Mouse (Mus musculus): ENCODE data around the gene Clasp1. TPM values are rescaled to one million over a fixed set of nuclear protein-coding genes. Genes with fewer than 3 reads are reported as not detected.

Clasp1 gene
- polyA plus RNA-seq, 1 experiment from 2014 or later: 38.2 TPM

GRCm38 (mm10) chr1:118458279-118458678, 69.4 kb downstream of the Clasp1 start:
- Histone ChIP-seq H3K4me3 (ENCODE audit: low read length) (peak overlapping the region; percentile 55; the same call in 1 of the 2 replicates), H3K4me1 (ENCODE audit: insufficient read depth, low read length) (peaks cover 30% of the 10 kb centered on the region), H3K36me3 (ENCODE audit: insufficient read depth, low read length) (no peaks in the 10 kb centered on the region; the same call in 1 of the 2 replicates), H3K27me3 (ENCODE audit: insufficient read depth, low read length) (no peaks in the 10 kb centered on the region), H3K4me2 (replicated peaks; ENCODE audit: low read depth, low read length) (peak overlapping the region; percentile 56), H3K9me3 (ENCODE audit: low read length) (no peaks in the 10 kb centered on the region), H3K27ac (ENCODE audit: low read length) (peak overlapping the region; percentile 99; the same call in 1 of the 2 replicates), H3K9ac (replicated peaks; ENCODE audit: low read length) (no peak overlapping the region; the same call in 1 of the 2 replicates)
- 48% methylated on average over 3 of the region's 3 CpGs for WGBS
- ATAC-seq (ENCODE audit: low FRiP score, low TSS enrichment): no peak

GRCm38 (mm10) chr1:118458963-118459920, 70.4 kb downstream of the Clasp1 start:
- peak; percentile 95 for ATAC-seq (ENCODE audit: low FRiP score, low TSS enrichment)
- H3K9me3 ChIP-seq (ENCODE audit: low read length): no peaks in the 10 kb centered on the region
- H3K36me3 ChIP-seq (ENCODE audit: insufficient read depth, low read length): peaks cover 5% of the 10 kb centered on the region
- peak overlapping the region; percentile 56 for H3K4me2 ChIP-seq (replicated peaks; ENCODE audit: low read depth, low read length)
- WGBS: 1% methylated on average over 53 of the region's 53 CpGs
- peak overlapping the region; percentile 99 for H3K27ac ChIP-seq (ENCODE audit: low read length)
- peaks cover 30% of the 10 kb centered on the region for H3K4me1 ChIP-seq (ENCODE audit: insufficient read depth, low read length)
- no peaks in the 10 kb centered on the region for H3K27me3 ChIP-seq (ENCODE audit: insufficient read depth, low read length)
- H3K4me3 ChIP-seq (ENCODE audit: low read length): peak overlapping the region; percentile 55
- peak overlapping the region; percentile 74 for H3K9ac ChIP-seq (replicated peaks; ENCODE audit: low read length)

- no peak overlapping the region for H3K4me3 ChIP-seq (ENCODE audit: low read length)
- H3K27ac ChIP-seq (ENCODE audit: low read length): no peak overlapping the region
- peaks cover 19% of the 10 kb centered on the region for H3K36me3 ChIP-seq (ENCODE audit: insufficient read depth, low read length)
- no peak for ATAC-seq (ENCODE audit: low FRiP score, low TSS enrichment)
- H3K4me1 ChIP-seq (ENCODE audit: insufficient read depth, low read length): peaks cover 25% of the 10 kb centered on the region
- no peaks in the 10 kb centered on the region; the same call in 1 of the 2 replicates for H3K9me3 ChIP-seq (ENCODE audit: low read length)
- H3K27me3 ChIP-seq (ENCODE audit: insufficient read depth, low read length): no peaks in the 10 kb centered on the region
- WGBS: 95% methylated on average over 5 of the region's 5 CpGs
- H3K9ac ChIP-seq (replicated peaks; ENCODE audit: low read length): no peak overlapping the region
- H3K4me2 ChIP-seq (replicated peaks; ENCODE audit: low read depth, low read length): no peak overlapping the region
Observed at GRCm38 (mm10) chr1:118460716-118461115, 71.9 kb downstream of the Clasp1 start.

GRCm38 (mm10) chr1:118466041-118466440, 77.2 kb downstream of the Clasp1 start:
- H3K9ac ChIP-seq (replicated peaks; ENCODE audit: low read length): no peak overlapping the region
- no peak for ATAC-seq (ENCODE audit: low FRiP score, low TSS enrichment)
- no peaks in the 10 kb centered on the region for H3K27me3 ChIP-seq (ENCODE audit: insufficient read depth, low read length)
- no peak overlapping the region for H3K4me2 ChIP-seq (replicated peaks; ENCODE audit: low read depth, low read length)
- H3K36me3 ChIP-seq (ENCODE audit: insufficient read depth, low read length): peaks cover 28% of the 10 kb centered on the region
- H3K9me3 ChIP-seq (ENCODE audit: low read length): no peaks in the 10 kb centered on the region; the same call in 1 of the 2 replicates
- H3K4me1 ChIP-seq (ENCODE audit: insufficient read depth, low read length): no peaks in the 10 kb centered on the region
- WGBS: 96% methylated on average over 6 of the region's 6 CpGs
- H3K4me3 ChIP-seq (ENCODE audit: low read length): no peak overlapping the region
- no peak overlapping the region for H3K27ac ChIP-seq (ENCODE audit: low read length)

- WGBS: 74% methylated on average over 8 of the region's 8 CpGs
- Histone ChIP-seq H3K9ac (replicated peaks; ENCODE audit: low read length) (no peak overlapping the region), H3K27ac (ENCODE audit: low read length) (no peak overlapping the region), H3K4me3 (ENCODE audit: low read length) (no peak overlapping the region), H3K4me1 (ENCODE audit: insufficient read depth, low read length) (no peaks in the 10 kb centered on the region), H3K9me3 (ENCODE audit: low read length) (no peaks in the 10 kb centered on the region), H3K4me2 (replicated peaks; ENCODE audit: low read depth, low read length) (no peak overlapping the region), H3K36me3 (ENCODE audit: insufficient read depth, low read length) (peaks cover 9% of the 10 kb centered on the region; the same call in 1 of the 2 replicates), H3K27me3 (ENCODE audit: insufficient read depth, low read length) (no peaks in the 10 kb centered on the region)
- peak; percentile 60; the same call in 1 of the 2 replicates for ATAC-seq (ENCODE audit: low FRiP score, low TSS enrichment)
Observed at GRCm38 (mm10) chr1:118472386-118472785, 83.5 kb downstream of the Clasp1 start.

- Histone ChIP-seq H3K27me3 (ENCODE audit: insufficient read depth, low read length) (no peaks in the 10 kb centered on the region), H3K9me3 (ENCODE audit: low read length) (no peaks in the 10 kb centered on the region), H3K4me3 (ENCODE audit: low read length) (no peak overlapping the region), H3K9ac (replicated peaks; ENCODE audit: low read length) (no peak overlapping the region), H3K36me3 (ENCODE audit: insufficient read depth, low read length) (peaks cover 16% of the 10 kb centered on the region; the same call in 1 of the 2 replicates), H3K27ac (ENCODE audit: low read length) (no peak overlapping the region), H3K4me1 (ENCODE audit: insufficient read depth, low read length) (peaks cover 4% of the 10 kb centered on the region; the same call in 1 of the 2 replicates), H3K4me2 (replicated peaks; ENCODE audit: low read depth, low read length) (no peak overlapping the region)
- WGBS: 53% methylated on average over 4 of the region's 4 CpGs
- ATAC-seq (ENCODE audit: low FRiP score, low TSS enrichment): peak; percentile 75; the same call in 1 of the 2 replicates
Observed at GRCm38 (mm10) chr1:118476919-118477318, 88.1 kb downstream of the Clasp1 start.

- 76% methylated on average over 4 of the region's 4 CpGs for WGBS
- no peak overlapping the region for H3K27ac ChIP-seq (ENCODE audit: low read length)
- H3K36me3 ChIP-seq (ENCODE audit: insufficient read depth, low read length): peaks cover 13% of the 10 kb centered on the region; the same call in 1 of the 2 replicates
- H3K4me2 ChIP-seq (replicated peaks; ENCODE audit: low read depth, low read length): no peak overlapping the region
- no peak for ATAC-seq (ENCODE audit: low FRiP score, low TSS enrichment)
- peaks cover 6% of the 10 kb centered on the region; the same call in 1 of the 2 replicates for H3K4me1 ChIP-seq (ENCODE audit: insufficient read depth, low read length)
- no peaks in the 10 kb centered on the region for H3K9me3 ChIP-seq (ENCODE audit: low read length)
- H3K27me3 ChIP-seq (ENCODE audit: insufficient read depth, low read length): no peaks in the 10 kb centered on the region
- H3K4me3 ChIP-seq (ENCODE audit: low read length): no peak overlapping the region
- no peak overlapping the region for H3K9ac ChIP-seq (replicated peaks; ENCODE audit: low read length)
Observed at GRCm38 (mm10) chr1:118479246-118479645, 90.4 kb downstream of the Clasp1 start.

GRCm38 (mm10) chr1:118480484-118481364, 91.9 kb downstream of the Clasp1 start:
- H3K36me3 ChIP-seq (ENCODE audit: insufficient read depth, low read length): peaks cover 13% of the 10 kb centered on the region; the same call in 1 of the 2 replicates
- no peaks in the 10 kb centered on the region for H3K9me3 ChIP-seq (ENCODE audit: low read length)
- no peak overlapping the region; the same call in 1 of the 2 replicates for H3K9ac ChIP-seq (replicated peaks; ENCODE audit: low read length)
- no peaks in the 10 kb centered on the region for H3K27me3 ChIP-seq (ENCODE audit: insufficient read depth, low read length)
- no peak for ATAC-seq (ENCODE audit: low FRiP score, low TSS enrichment)
- H3K27ac ChIP-seq (ENCODE audit: low read length): no peak overlapping the region
- H3K4me2 ChIP-seq (replicated peaks; ENCODE audit: low read depth, low read length): no peak overlapping the region
- H3K4me3 ChIP-seq (ENCODE audit: low read length): no peak overlapping the region
- 82% methylated on average over 8 of the region's 8 CpGs for WGBS
- peaks cover 6% of the 10 kb centered on the region; the same call in 1 of the 2 replicates for H3K4me1 ChIP-seq (ENCODE audit: insufficient read depth, low read length)

- Histone ChIP-seq H3K4me3 (ENCODE audit: low read length) (no peak overlapping the region), H3K9ac (replicated peaks; ENCODE audit: low read length) (peak overlapping the region; percentile 6; the same call in 1 of the 2 replicates), H3K4me2 (replicated peaks; ENCODE audit: low read depth, low read length) (no peak overlapping the region), H3K27me3 (ENCODE audit: insufficient read depth, low read length) (no peaks in the 10 kb centered on the region), H3K4me1 (ENCODE audit: insufficient read depth, low read length) (peaks cover 6% of the 10 kb centered on the region; the same call in 1 of the 2 replicates), H3K27ac (ENCODE audit: low read length) (no peak overlapping the region), H3K9me3 (ENCODE audit: low read length) (no peaks in the 10 kb centered on the region), H3K36me3 (ENCODE audit: insufficient read depth, low read length) (peaks cover 13% of the 10 kb centered on the region; the same call in 1 of the 2 replicates)
- no peak for ATAC-seq (ENCODE audit: low FRiP score, low TSS enrichment)
- WGBS: 80% methylated on average over 4 of the region's 4 CpGs
Observed at GRCm38 (mm10) chr1:118481365-118481702, 92.5 kb downstream of the Clasp1 start.

Measured in kidney, embryonic 16.5 days (tissue).